In the genomic region with DNA sequence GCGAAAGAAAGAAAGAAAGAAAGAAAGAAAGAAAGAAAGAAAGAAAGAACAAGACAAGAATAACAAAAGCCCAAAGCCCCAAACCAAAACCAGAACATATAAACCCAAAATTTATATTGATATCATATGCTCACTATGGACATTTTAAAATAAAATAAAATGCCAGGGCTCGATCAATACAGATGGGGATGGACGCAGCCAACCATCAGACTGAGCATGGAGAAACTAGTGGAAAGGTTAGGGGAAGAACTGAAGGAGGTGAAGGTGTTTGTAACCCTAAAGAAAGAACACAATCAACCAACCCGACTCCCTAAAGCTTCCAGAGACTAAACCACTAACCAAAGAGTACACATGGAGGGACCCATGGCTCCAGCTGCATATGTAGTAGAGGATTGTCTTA, we compare ENCODE assay signal across 14 mouse cellular contexts. TPM values are rescaled to one million over a fixed set of nuclear protein-coding genes. Genes with fewer than 3 reads are reported as not detected.
"Had no signal": no experiment of that assay in that cellular context is flagged by ENCODE, and none has a peak within 500 bp of the region (broad histone marks: within the 10 kb centered on the region; RNA-seq: fewer than 3 reads in every experiment).

No protein-coding gene starts in this region.

- DNase-seq: kidney, adult 11 months; layer of hippocampus, adult 9-11 months; layer of hippocampus, postnatal 36 days; lung, postnatal 14 days; spleen, adult 18-20 months; thymus, adult 18-20 months; thymus, postnatal 14 days had no signal

- H3K27me3 ChIP-seq: limb, embryonic 15.5 days; lung, embryonic 15.5 days had no signal

- H3K36me3 ChIP-seq: limb, embryonic 15.5 days; liver, embryonic 12.5 days; lung, embryonic 15.5 days had no signal

- ATAC-seq: liver, embryonic 12.5 days had no signal

- H3K27ac ChIP-seq: liver, embryonic 12.5 days had no signal

- H3K9ac ChIP-seq: liver, embryonic 12.5 days had no signal

- H3K9me3 ChIP-seq: limb, embryonic 15.5 days; liver, embryonic 12.5 days; lung, embryonic 15.5 days had no signal

RNA-seq across cellular contexts. Expression of gene Mrgprb5, which starts 36.1 kb away (rescaled TPM):
- polyA plus RNA-seq: kidney, embryonic 14.5 days; limb, embryonic 11.5 days; limb, embryonic 15.5 days; liver, embryonic 12.5 days; liver, embryonic 16.5 days; lung, embryonic 15.5 days; stomach, embryonic 14.5 days had no signal
